Mouse (Mus musculus) MEL (cell line): ENCODE results near the gene Polr2l. TPM values are rescaled to one million over a fixed set of nuclear protein-coding genes. Genes with fewer than 3 reads are reported as not detected.

Source experiments
- DNase-seq: peaks from one replicate; pipeline ENCODE4 v3.0.0; 2011; ENCODE audit warnings: low read depth, low spot score
- H3K27ac ChIP-seq: 2 replicates; pipeline ENCODE4 v1.5.1; 2012; ENCODE audit warnings: low read depth, mild to moderate bottlenecking, control low read depth, low read length, moderate library complexity; ENCODE audit not compliant: control insufficient read depth
- H3K27me3 ChIP-seq, 2 experiments: fragments of 150-350 bp in 1 of 2; sonication (generic) in 1 of 2; 2 replicates each; pipeline ENCODE4 v1.6.1; 2012; ENCODE audit warnings: low read length in 2 of 2, mild to moderate bottlenecking in 2 of 2, improper control_type of control experiment in 1 of 2, moderate library complexity in 1 of 2; ENCODE audit not compliant: insufficient read depth in 2 of 2, control insufficient read depth in 1 of 2
- H3K36me3 ChIP-seq, 2 experiments: 2 replicates each; pipeline ENCODE4 v1.6.1; 2012 to 2014; ENCODE audit warnings: low read length in 2 of 2, improper control_type of control experiment in 1 of 2, inconsistent platforms in 1 of 2, mild to moderate bottlenecking in 1 of 2; ENCODE audit not compliant: insufficient read depth in 2 of 2, control insufficient read depth in 1 of 2
- H3K4me1 ChIP-seq, 2 experiments: fragments of 150-350 bp in 1 of 2; sonication (generic) in 1 of 2; 2 replicates each; pipeline ENCODE4 v1.6.1; 2012; ENCODE audit warnings: low read length in 2 of 2, improper control_type of control experiment in 1 of 2, mild to moderate bottlenecking in 1 of 2; ENCODE audit not compliant: insufficient read depth in 2 of 2, control insufficient read depth in 1 of 2
- H3K4me3 ChIP-seq, 2 experiments: fragments of 150-350 bp in 1 of 2; sonication (generic) in 1 of 2; 2 replicates each; pipeline ENCODE4 v1.5.1; 2012; ENCODE audit warnings: low read depth in 2 of 2, low read length in 2 of 2, mild to moderate bottlenecking in 2 of 2, moderate library complexity in 2 of 2, control low read depth in 1 of 2, improper control_type of control experiment in 1 of 2; ENCODE audit not compliant: control insufficient read depth in 1 of 2, insufficient read depth in 1 of 2
- H3K79me2 ChIP-seq: 2 replicates; pipeline ENCODE4 v1.6.1; 2012; ENCODE audit warnings: mild to moderate bottlenecking, low read length, moderate library complexity; ENCODE audit not compliant: control insufficient read depth, poor library complexity, insufficient read depth
- H3K9ac ChIP-seq: 2 replicates; pipeline ENCODE4 v1.6.1; 2012; ENCODE audit warnings: low read depth, mild to moderate bottlenecking, control low read depth, low read length, moderate library complexity; ENCODE audit not compliant: control insufficient read depth, poor library complexity, severe bottlenecking
- H3K9me3 ChIP-seq: fragments of 150-350 bp; sonication (generic); replicated peaks from 2 replicates; pipeline ENCODE4 v1.6.1; 2012; ENCODE audit warnings: mild to moderate bottlenecking, low read length, improper control_type of control experiment, moderate library complexity; ENCODE audit not compliant: insufficient read depth
- ELF1 ChIP-seq: IDR thresholded peaks from 2 replicates; pipeline ENCODE4 v1.6.1; 2014; ENCODE audit warnings: low read depth, mild to moderate bottlenecking, inconsistent platforms, low read length, improper control_type of control experiment, moderate library complexity
- ETS1 ChIP-seq: IDR thresholded peaks from 2 replicates; pipeline ENCODE4 v1.6.1; 2012; ENCODE audit warnings: low read depth, mild to moderate bottlenecking, inconsistent platforms, low read length, improper control_type of control experiment, moderate library complexity
- KAT2A ChIP-seq: conservative IDR thresholded peaks from 2 replicates; pipeline ENCODE4 v1.6.1; 2012; ENCODE audit warnings: low read depth, low read length, improper control_type of control experiment, inconsistent platforms
- MEF2A ChIP-seq: IDR thresholded peaks from 2 replicates; pipeline ENCODE4 v1.6.1; 2014; ENCODE audit warnings: low read depth, mild to moderate bottlenecking, inconsistent platforms, low read length, improper control_type of control experiment; ENCODE audit not compliant: poor library complexity, insufficient replicate concordance, severe bottlenecking; ENCODE audit errors: extremely low read depth
- NELFE ChIP-seq: IDR thresholded peaks from 2 replicates; pipeline ENCODE4 v1.6.1; 2011; ENCODE audit warnings: low read depth, low read length, improper control_type of control experiment
- POLR2A ChIP-seq, 2 experiments: IDR thresholded peaks; 2 replicates each; pipeline ENCODE4 v1.6.1; 2011 to 2012; ENCODE audit warnings: low read length in 2 of 2, mild to moderate bottlenecking in 2 of 2, control low read depth in 1 of 2, improper control_type of control experiment in 1 of 2, low read depth in 1 of 2, moderate library complexity in 1 of 2; ENCODE audit not compliant: control insufficient read depth in 1 of 2, insufficient read depth in 1 of 2, poor library complexity in 1 of 2
- POLR2AphosphoS2 ChIP-seq: IDR thresholded peaks from 2 replicates; pipeline ENCODE4 v1.6.1; 2011; ENCODE audit warnings: low read length, improper control_type of control experiment
- ZMIZ1 ChIP-seq: IDR thresholded peaks from 2 replicates; pipeline ENCODE4 v1.6.1; 2012; ENCODE audit warnings: low read depth, mild to moderate bottlenecking, inconsistent platforms, low read length, improper control_type of control experiment, moderate library complexity
- polyA plus RNA-seq, 2 experiments: library from polyadenylated mRNA; stranded (reverse) in 1 of 2; unstranded in 1 of 2; fragments of >175 nt in 1 of 2; fragments of >200 nt in 1 of 2; gene quantifications; 2 replicates each; pipeline versions ENCODE4 v1.2.1 to v1.2.4; 2012; ENCODE audit warnings: low replicate concordance in 2 of 2, low read depth in 1 of 2; ENCODE audit not compliant: insufficient read length in 2 of 2, insufficient read depth in 1 of 2, missing spikeins in 1 of 2
- total RNA-seq: library from RNA; depleted of rRNA; stranded (reverse); fragments of 300-350 nt; gene quantifications from 2 replicates; pipeline ENCODE4 v1.2.3, GENCODE M21; 2012

Gene Polr2l
- total and polyA plus RNA-seq, 3 experiments: 82.4 to 114 TPM; not detected in 1

- H3K27ac ChIP-seq: no peak overlapping the region
- no peak overlapping the region for H3K9ac ChIP-seq
- H3K36me3 ChIP-seq: peaks cover 0 to 22% of the 10 kb centered on the region in 2 experiments; a peak in 2 of 4 replicates
- no peak for DNase-seq
- H3K4me3 ChIP-seq: no peak overlapping the region
- no peaks in the 10 kb centered on the region for H3K9me3 ChIP-seq
- no peaks in the 10 kb centered on the region for H3K27me3 ChIP-seq
- peaks cover 3 to 31% of the 10 kb centered on the region in 2 experiments; a peak in 3 of 4 replicates for H3K4me1 ChIP-seq
- TF ChIP-seq POLR2AphosphoS2 (peak; percentile 17; the same call in 1 of the 2 replicates), ZMIZ1 (peak; percentile 42; the same call in 1 of the 2 replicates), NELFE (no peak), POLR2A (IDR thresholded peaks at IDR 0.05; ENCODE audit: control insufficient read depth in 1 of 2, insufficient read depth in 1 of 2, low read depth in 1 of 2, low read length in 2 of 2, poor library complexity in 1 of 2) (peak in 1 of 2 experiments; percentile 19; a peak in 1 of 4 replicates)
- peaks cover 56% of the 10 kb centered on the region for H3K79me2 ChIP-seq
Measured at GRCm38 (mm10) chr7:141472763-141473162, 2.2 kb downstream of the Polr2l start.

DNA sequence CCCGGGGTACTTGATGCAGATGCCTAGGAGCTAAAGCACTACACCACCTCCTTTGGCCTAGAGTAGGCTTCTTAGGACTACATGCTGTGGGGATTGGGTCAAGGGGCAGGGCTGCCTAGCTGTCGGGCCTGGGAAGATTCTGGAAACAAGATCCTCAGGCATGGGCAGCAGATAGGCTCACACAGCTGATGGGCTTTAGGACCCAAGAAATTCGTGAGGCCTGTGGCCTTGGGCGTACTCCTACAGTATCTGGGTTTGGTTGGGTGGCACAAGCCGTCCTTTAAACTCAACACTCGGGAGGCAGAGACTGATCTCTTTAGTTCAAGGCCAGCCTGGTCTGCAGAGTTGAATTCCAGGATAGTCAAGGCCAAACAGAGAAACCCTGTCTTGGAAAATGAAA lies 2.7 kb downstream of the Polr2l start:
- no peak overlapping the region for H3K4me3 ChIP-seq

GRCm38 (mm10) chr7:141471236-141471635 lies 3.7 kb downstream of the Polr2l start:
- TF ChIP-seq POLR2A (IDR thresholded peaks at IDR 0.05; ENCODE audit: control insufficient read depth in 1 of 2, insufficient read depth in 1 of 2, low read depth in 1 of 2, low read length in 2 of 2, poor library complexity in 1 of 2): peak in 1 of 2 experiments; percentile 18; a peak in 1 of 4 replicates
- TF ChIP-seq ELF1: no peak
- no peak for TF ChIP-seq KAT2A
- H3K4me1 ChIP-seq: peaks cover 8 to 27% of the 10 kb centered on the region in 2 experiments; a peak in 3 of 4 replicates

More for the DNA sequence above, 2.7 kb downstream of the Polr2l start:
- H3K79me2 ChIP-seq: peaks cover 52% of the 10 kb centered on the region
- no peak for DNase-seq
- H3K27ac ChIP-seq: no peak overlapping the region
- TF ChIP-seq ETS1: no peak
- TF ChIP-seq MEF2A: no peak
- TF ChIP-seq POLR2A (IDR thresholded peaks at IDR 0.05; ENCODE audit: control insufficient read depth in 1 of 2, insufficient read depth in 1 of 2, low read depth in 1 of 2, low read length in 2 of 2, poor library complexity in 1 of 2): peak in 1 of 2 experiments; percentile 11; a peak in 1 of 4 replicates
- H3K9ac ChIP-seq: no peak overlapping the region
- H3K36me3 ChIP-seq: peaks cover 0 to 18% of the 10 kb centered on the region in 2 experiments; a peak in 2 of 4 replicates
- H3K4me1 ChIP-seq: peaks cover 3 to 25% of the 10 kb centered on the region in 2 experiments; a peak in 3 of 4 replicates
- no peaks in the 10 kb centered on the region for H3K27me3 ChIP-seq
- no peaks in the 10 kb centered on the region for H3K9me3 ChIP-seq

More at GRCm38 (mm10) chr7:141471236-141471635, 3.7 kb downstream of the Polr2l start:
- DNase-seq: no peak
- Histone ChIP-seq H3K27me3 (no peaks in the 10 kb centered on the region), H3K27ac (no peak overlapping the region), H3K9me3 (no peaks in the 10 kb centered on the region), H3K79me2 (peaks cover 42% of the 10 kb centered on the region), H3K36me3 (peaks cover 0 to 18% of the 10 kb centered on the region in 2 experiments; a peak in 2 of 4 replicates), H3K4me3 (no peak overlapping the region), H3K9ac (no peak overlapping the region)
